Mouse (Mus musculus) liver, embryonic 14.5 days (tissue): ENCODE results near the gene Krba1.

Source experiments
- CTCF ChIP-seq: IDR thresholded peaks from 2 replicates; pipeline ENCODE4 v1.5.1; 2016; ENCODE audit warnings: antibody characterized with exemption, low read depth, control low read depth
- EP300 ChIP-seq: IDR thresholded peaks from 2 replicates; pipeline ENCODE4 v1.6.1; 2016; ENCODE audit warnings: antibody characterized with exemption, low read depth

DNA sequence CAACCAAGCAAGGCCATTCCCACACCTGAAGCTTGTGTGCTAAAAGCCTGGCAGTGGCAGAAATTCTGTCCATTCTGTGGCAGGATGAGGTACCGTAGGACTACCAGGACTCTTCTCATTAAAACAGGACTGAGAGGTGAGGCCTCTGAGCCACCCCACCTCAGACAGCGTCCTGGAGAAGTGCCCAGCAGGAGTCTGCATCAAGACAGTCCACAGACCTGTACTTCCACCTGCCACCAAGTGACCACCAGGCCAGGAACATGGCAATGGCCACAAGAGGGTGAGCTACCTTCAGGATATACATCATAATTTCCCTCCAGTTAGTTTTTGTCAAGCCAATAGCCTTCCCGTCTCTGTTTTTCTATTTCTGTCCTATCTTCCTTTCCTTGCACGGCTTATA lies 16.8 kb downstream of the Krba1 start:
- no peak for TF ChIP-seq CTCF
- TF ChIP-seq EP300: no peak
